Mouse (Mus musculus) embryonic facial prominence, embryonic 14.5 days (tissue): ENCODE results near the gene Sept9. TPM values are rescaled to one million over a fixed set of nuclear protein-coding genes. Genes with fewer than 3 reads are reported as not detected.
A peak's percentile ranks its signal among the peaks of the same experiment; 100 is the strongest.

Experiments
- ATAC-seq: fragments of 200-750 bp; cut with Nextera tagmentation; 2 replicates; pipeline ENCODE4 v1.8.0; 2017; ENCODE audit warnings: low read depth, moderate number of reproducible peaks, moderate TSS enrichment
- DNase-seq: peaks from one replicate; pipeline ENCODE4 v3.0.0-alpha.2; 2015; ENCODE audit warnings: low spot score
- H3K27ac ChIP-seq: fragments of 300-500 bp; sonication (generic); replicated peaks from 2 replicates; pipeline ENCODE4 v1.5.1; 2014; ENCODE audit warnings: low read depth, mild to moderate bottlenecking, low read length, moderate library complexity
- H3K27me3 ChIP-seq: fragments of 300-500 bp; sonication (generic); replicated peaks from 2 replicates; pipeline ENCODE4 v1.6.1; 2014; ENCODE audit warnings: low read length; ENCODE audit not compliant: control insufficient read depth, insufficient read depth
- H3K36me3 ChIP-seq: fragments of 300-500 bp; sonication (generic); 2 replicates; pipeline ENCODE4 v1.6.1; 2014; ENCODE audit warnings: low read length, mixed read lengths; ENCODE audit not compliant: control insufficient read depth, insufficient read depth
- H3K4me1 ChIP-seq: fragments of 300-500 bp; sonication (generic); 2 replicates; pipeline ENCODE4 v1.6.1; 2014; ENCODE audit warnings: antibody characterized with exemption, low read length; ENCODE audit not compliant: control insufficient read depth, insufficient read depth
- H3K4me2 ChIP-seq: fragments of 300-500 bp; sonication (generic); 2 replicates; pipeline ENCODE4 v1.6.1; 2014; ENCODE audit warnings: low read depth, mild to moderate bottlenecking, low read length, moderate library complexity, mixed read lengths
- H3K4me3 ChIP-seq: fragments of 300-500 bp; sonication (generic); 2 replicates; pipeline ENCODE4 v1.5.1; 2014; ENCODE audit warnings: low read depth, mild to moderate bottlenecking, low read length
- H3K9ac ChIP-seq: fragments of 300-500 bp; sonication (generic); 2 replicates; pipeline ENCODE4 v1.6.1; 2014; ENCODE audit warnings: low read depth, mild to moderate bottlenecking, low read length, moderate library complexity, mixed read lengths
- H3K9me3 ChIP-seq: fragments of 300-500 bp; sonication (generic); 2 replicates; pipeline ENCODE4 v1.6.1; 2016; ENCODE audit warnings: low read length; ENCODE audit not compliant: control insufficient read depth
- WGBS: fragments of 180-500 bp; shearing (Covaris S2); extraction: QIAGEN DNeasy Blood & Tissue Kit; methylation state at CpG from one replicate; pipeline ENCODE4 v1.1.7; 2014; 5-methylcytosine and 5-hydroxymethylcytosine counted together
- polyA plus RNA-seq: library from polyadenylated mRNA; unstranded; fragments of >200 nt; fragmentation: Nextera tagmentation; extraction: Ambion mirVana; gene quantifications from 2 replicates; pipeline ENCODE4 v1.2.1, GENCODE M21; 2014

Sept9 gene
- polyA plus RNA-seq, 1 experiment from 2014 or later = 115 TPM

GRCm38 (mm10) chr11:117264162-117265021, 64.9 kb downstream of the Sept9 start:
- Histone ChIP-seq H3K4me1 (peaks cover 44% of the 10 kb centered on the region), H3K4me3 (no peak overlapping the region), H3K9me3 (no peaks in the 10 kb centered on the region), H3K9ac (peak overlapping the region; percentile 32; the same call in 1 of the 2 replicates), H3K27me3 (no peaks in the 10 kb centered on the region), H3K27ac (peak overlapping the region; percentile 89), H3K36me3 (no peaks in the 10 kb centered on the region), H3K4me2 (peak overlapping the region; percentile 76)
- ATAC-seq (no peak; the same call in 1 of the 2 replicates), DNase-seq (peak; percentile 74)
- WGBS = 51% methylated on average over 13 of the region's 13 CpGs

DNA sequence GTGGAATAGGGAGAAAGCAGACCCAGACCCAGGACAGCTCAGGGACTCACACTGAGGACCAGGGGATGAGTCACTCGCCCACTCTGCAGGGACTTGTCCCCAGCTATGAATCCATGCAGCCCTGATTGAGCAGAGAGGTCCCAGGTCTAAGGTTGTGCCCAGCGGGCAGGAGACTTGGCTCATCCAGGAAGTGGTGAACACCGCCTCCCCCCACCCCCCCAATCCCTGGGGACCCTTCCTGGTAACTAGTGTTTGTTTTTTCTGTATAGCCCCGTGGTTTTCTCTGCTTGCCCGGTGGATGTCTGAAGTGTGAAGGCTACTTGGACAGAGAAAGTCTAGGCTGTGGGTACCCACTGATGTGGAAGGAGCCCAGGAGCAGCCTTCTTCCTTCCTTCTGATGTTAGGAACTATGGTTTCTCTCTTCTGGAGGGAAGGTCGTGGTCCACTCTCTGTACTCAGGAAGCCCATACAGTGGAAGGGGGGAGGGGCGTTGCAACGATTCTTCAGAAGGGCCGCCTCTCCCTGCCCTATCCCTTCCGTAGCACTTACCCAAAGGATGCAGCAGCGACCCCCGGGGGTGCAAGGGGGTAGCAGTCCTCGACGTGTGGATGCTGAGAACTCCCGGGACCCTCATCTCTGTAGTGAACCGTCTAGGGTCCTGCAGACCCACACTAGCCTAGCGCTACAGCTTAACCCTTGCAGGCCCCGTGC, 66.0 kb downstream of the Sept9 start:
- ATAC-seq (peak; percentile 38), DNase-seq (peak; percentile 87)
- Histone ChIP-seq H3K27ac (peak overlapping the region; percentile 89), H3K9me3 (no peaks in the 10 kb centered on the region), H3K9ac (peak overlapping the region; percentile 72), H3K4me1 (peaks cover 48% of the 10 kb centered on the region), H3K36me3 (no peaks in the 10 kb centered on the region), H3K4me3 (peak overlapping the region; percentile 81), H3K4me2 (peak overlapping the region; percentile 76), H3K27me3 (no peaks in the 10 kb centered on the region)
- 3% methylated on average over 16 of the region's 18 CpGs for WGBS

DNA sequence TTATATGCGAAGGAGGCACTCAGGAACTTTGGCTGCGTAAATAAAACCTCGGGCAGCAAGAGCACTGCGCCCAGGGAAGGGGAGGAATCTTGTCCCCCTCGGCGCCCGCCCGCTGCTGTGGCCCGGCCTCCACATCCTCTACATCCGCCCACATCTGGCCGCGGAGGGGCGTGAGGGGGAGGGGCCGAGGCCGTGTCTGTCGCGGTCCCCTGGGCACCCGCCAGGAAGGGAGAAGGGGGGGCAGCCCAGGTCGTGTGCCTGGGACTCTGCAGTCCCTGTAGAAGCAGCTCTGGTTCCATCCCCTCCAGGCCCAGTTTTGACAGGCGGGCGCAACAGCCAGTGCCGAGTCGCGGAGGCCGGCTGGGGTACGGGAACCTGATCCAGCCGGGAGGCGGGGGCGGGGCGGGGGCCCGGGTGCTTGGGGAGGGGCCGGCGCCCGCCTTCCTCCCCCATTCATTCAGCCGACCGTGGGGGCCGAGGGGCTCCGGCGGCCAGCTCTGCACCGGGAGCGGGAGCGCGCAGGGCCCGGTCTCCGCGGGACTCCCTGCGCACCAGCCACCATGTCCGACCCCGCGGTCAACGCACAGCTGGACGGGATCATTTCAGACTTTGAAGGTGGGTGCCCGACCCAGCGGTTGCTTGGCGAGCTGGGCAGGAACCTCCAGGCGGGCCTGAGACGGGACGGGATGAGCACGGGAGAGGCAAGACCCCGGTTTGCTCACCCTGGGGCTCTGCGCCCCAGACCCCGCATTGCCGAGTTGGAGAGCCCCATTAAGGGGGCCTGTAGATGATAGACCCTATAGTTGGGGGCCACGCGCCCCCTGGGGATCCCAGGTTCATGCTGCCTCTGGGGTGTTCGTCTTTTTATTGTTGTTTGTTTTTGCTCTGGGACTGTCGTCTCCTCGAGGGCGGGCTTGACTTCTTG, 66.8 kb downstream of the Sept9 start:
- no peaks in the 10 kb centered on the region for H3K27me3 ChIP-seq
- peaks cover 48% of the 10 kb centered on the region for H3K4me1 ChIP-seq
- H3K4me2 ChIP-seq = peak overlapping the region; percentile 76
- peak overlapping the region; percentile 89 for H3K27ac ChIP-seq
- H3K4me3 ChIP-seq = peak overlapping the region; percentile 81
- ATAC-seq (peak; percentile 88), DNase-seq (peak; percentile 96)
- H3K36me3 ChIP-seq = no peaks in the 10 kb centered on the region
- no peaks in the 10 kb centered on the region for H3K9me3 ChIP-seq
- under 1% methylated on average over 31 of the region's 69 CpGs for WGBS
- H3K9ac ChIP-seq = peak overlapping the region; percentile 72

DNA sequence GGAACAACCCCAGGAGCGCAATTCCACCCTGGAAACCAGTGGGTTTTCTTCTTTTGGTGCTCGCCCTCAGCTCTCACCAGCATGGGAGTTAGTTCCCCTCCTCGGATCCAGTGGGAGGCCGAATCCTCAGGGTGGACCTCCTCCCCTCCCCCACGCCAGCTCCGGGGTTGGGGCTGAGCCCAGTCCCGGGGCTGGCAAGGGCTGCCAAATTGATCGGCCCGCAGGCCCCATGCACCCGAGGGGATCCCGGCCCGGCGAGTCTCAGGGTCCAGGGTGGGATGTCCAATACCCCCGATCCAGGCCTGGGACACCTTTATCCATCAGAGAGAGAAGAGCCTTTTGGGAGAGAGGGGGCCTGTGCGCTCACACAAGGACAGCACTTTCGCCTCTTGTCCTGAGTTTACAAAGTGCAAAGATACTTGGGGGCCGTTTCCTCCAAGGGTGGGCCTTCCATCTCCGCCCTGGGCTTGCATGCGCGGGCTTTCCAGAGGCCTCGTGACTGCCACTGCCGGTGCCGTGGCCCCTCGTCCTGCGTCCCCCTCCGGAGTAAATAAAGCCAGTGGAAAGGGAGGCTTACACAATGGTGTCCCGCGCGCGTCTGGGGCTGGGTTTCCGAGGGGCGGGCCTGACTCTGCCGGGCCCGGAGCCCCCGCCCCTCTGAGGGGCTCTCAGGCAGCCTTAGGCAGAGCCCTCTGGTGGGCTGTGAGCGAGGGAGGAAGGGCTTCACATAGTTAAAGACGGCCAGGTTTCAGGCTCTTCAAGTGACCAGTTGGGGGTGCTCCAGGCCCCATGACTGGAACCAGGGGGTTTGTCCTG, 67.7 kb downstream of the Sept9 start:
- Histone ChIP-seq H3K27me3 (no peaks in the 10 kb centered on the region), H3K36me3 (no peaks in the 10 kb centered on the region; the same call in 1 of the 2 replicates), H3K27ac (peak overlapping the region; percentile 89), H3K4me1 (peaks cover 48% of the 10 kb centered on the region), H3K4me2 (peak overlapping the region; percentile 76), H3K9ac (peak overlapping the region; percentile 72), H3K4me3 (peak overlapping the region; percentile 81), H3K9me3 (no peaks in the 10 kb centered on the region)
- DNase-seq (peak; percentile 94), ATAC-seq (peak; percentile 75)
- under 1% methylated on average over 35 of the region's 37 CpGs for WGBS

DNA sequence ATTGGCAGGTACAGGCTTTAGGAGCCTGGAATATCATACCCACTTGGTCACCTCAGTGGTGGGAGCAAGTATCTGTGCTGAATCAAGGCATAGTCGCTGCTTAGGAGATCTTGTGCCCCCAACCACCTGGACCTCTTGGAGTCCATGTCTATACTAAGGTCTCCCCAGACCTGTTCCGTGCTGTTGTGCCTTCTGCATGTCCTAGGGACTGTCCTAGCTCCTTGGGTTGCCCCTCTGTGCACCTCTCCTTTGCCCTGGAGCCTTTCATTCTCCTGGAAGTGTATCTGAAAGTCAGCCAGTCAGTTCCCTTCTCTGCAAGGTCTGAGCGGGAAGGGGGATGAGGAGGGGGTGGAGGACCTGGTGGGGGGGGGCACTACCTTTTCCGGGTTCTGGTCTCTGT, 68.4 kb downstream of the Sept9 start:
- H3K27me3 ChIP-seq = no peaks in the 10 kb centered on the region
- H3K27ac ChIP-seq = peak overlapping the region; percentile 89
- peaks cover 48% of the 10 kb centered on the region for H3K4me1 ChIP-seq
- peak overlapping the region; percentile 72 for H3K9ac ChIP-seq
- ATAC-seq (no peak), DNase-seq (no peak)
- peak overlapping the region; percentile 76 for H3K4me2 ChIP-seq
- no peaks in the 10 kb centered on the region; the same call in 1 of the 2 replicates for H3K36me3 ChIP-seq
- H3K4me3 ChIP-seq = peak overlapping the region; percentile 81
- 5% methylated on average over 4 of the region's 4 CpGs for WGBS
- no peaks in the 10 kb centered on the region for H3K9me3 ChIP-seq

- Histone ChIP-seq H3K27me3 (no peaks in the 10 kb centered on the region), H3K9me3 (no peaks in the 10 kb centered on the region), H3K4me2 (peak overlapping the region; percentile 76), H3K36me3 (no peaks in the 10 kb centered on the region; the same call in 1 of the 2 replicates), H3K4me3 (peak overlapping the region; percentile 81), H3K27ac (peak overlapping the region; percentile 89), H3K9ac (peak overlapping the region; percentile 72), H3K4me1 (peaks cover 48% of the 10 kb centered on the region)
- ATAC-seq (no peak), DNase-seq (no peak)
- WGBS = 33% methylated on average over 10 of the region's 10 CpGs
Measured at GRCm38 (mm10) chr11:117268304-117268956, 69.0 kb downstream of the Sept9 start.

GRCm38 (mm10) chr11:117269053-117269702, 69.7 kb downstream of the Sept9 start:
- WGBS = 57% methylated on average over 7 of the region's 8 CpGs
- no peaks in the 10 kb centered on the region; the same call in 1 of the 2 replicates for H3K36me3 ChIP-seq
- H3K4me1 ChIP-seq = peaks cover 48% of the 10 kb centered on the region
- H3K9ac ChIP-seq = peak overlapping the region; percentile 72
- H3K4me2 ChIP-seq = peak overlapping the region; percentile 76
- ATAC-seq (no peak), DNase-seq (no peak)
- H3K9me3 ChIP-seq = no peaks in the 10 kb centered on the region
- H3K27me3 ChIP-seq = no peaks in the 10 kb centered on the region
- H3K4me3 ChIP-seq = no peak overlapping the region; the same call in 1 of the 2 replicates
- H3K27ac ChIP-seq = peak overlapping the region; percentile 89
